Mouse (Mus musculus) stomach, postnatal 0 days (tissue): ENCODE data around the gene Cers5.

ENCODE experiments used
- CTCF ChIP-seq: IDR thresholded peaks from 2 replicates; pipeline ENCODE4 v1.5.1; 2016; ENCODE audit warnings: antibody characterized with exemption, low read depth, mild to moderate bottlenecking, moderate library complexity
- EP300 ChIP-seq: optimal IDR thresholded peaks from 2 replicates; pipeline ENCODE3; 2016; ENCODE audit warnings: antibody characterized with exemption

DNA sequence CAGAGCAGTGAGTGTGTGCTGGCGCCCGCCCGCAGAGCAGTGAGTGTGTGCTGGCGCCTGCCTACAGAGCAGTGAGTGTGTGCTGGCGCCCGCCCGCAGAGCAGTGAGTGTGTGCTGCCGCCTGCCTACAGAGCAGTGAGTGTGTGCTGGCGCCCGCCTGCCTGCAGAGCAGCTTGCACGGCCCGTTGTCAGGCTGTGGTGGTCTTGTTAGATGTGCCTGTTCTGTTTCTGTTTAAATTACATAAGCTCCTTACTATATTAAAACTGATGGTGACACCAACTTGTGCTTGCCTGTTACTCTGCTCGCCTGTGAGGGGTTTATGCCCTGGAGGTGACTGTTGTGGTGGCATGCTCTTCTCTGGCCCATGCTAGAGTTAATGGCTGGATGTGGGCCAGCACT is 64.5 kb downstream of the Cers5 start:
- TF ChIP-seq CTCF, result no peak
- TF ChIP-seq EP300, result no peak
